28 mouse cellular contexts compared by ENCODE assay signal in genomic region chr14:55221707-55222106, GRCm38 (mm10). TPM values are rescaled to one million over a fixed set of nuclear protein-coding genes. Genes with fewer than 3 reads are reported as not detected.
"Had no signal": no experiment of that assay in that cellular context is flagged by ENCODE, and none has a peak within 500 bp of the region (broad histone marks: within the 10 kb centered on the region; RNA-seq: fewer than 3 reads in every experiment).

Gene Dhrs2 (plus strand): TSS chr14:55222007.

- H3K36me3 ChIP-seq: midbrain, embryonic 12.5 days; neural tube, embryonic 13.5 days had no signal

- H3K4me1 ChIP-seq: midbrain, embryonic 12.5 days; neural tube, embryonic 13.5 days had no signal

- H3K4me2 ChIP-seq: liver, embryonic 11.5 days; lung, embryonic 14.5 days; midbrain, embryonic 12.5 days; neural tube, embryonic 13.5 days had no signal

- ATAC-seq: intestine, postnatal 0 days; liver, postnatal 0 days; lung, postnatal 0 days; midbrain, embryonic 16.5 days had no signal

- H3K9me3 ChIP-seq: midbrain, embryonic 12.5 days; neural tube, embryonic 13.5 days had no signal

- H3K27ac ChIP-seq: kidney, postnatal 0 days; layer of hippocampus, adult 2 months; liver, embryonic 14.5 days; midbrain, embryonic 12.5 days; neural tube, embryonic 13.5 days had no signal

- DNase-seq: kidney, adult 2 months; kidney, postnatal 25 days; layer of hippocampus, adult 9-11 months; liver, postnatal 0 days; lung, embryonic 14.5 days; lung, postnatal 36 days; retina, postnatal 1 day; right cerebral cortex, postnatal 25 days; thymus, adult 18-20 months; thymus, postnatal 36 days had no signal

- H3K27me3 ChIP-seq: midbrain, embryonic 12.5 days; neural tube, embryonic 13.5 days had no signal

- H3K9ac ChIP-seq: liver, embryonic 14.5 days; liver, postnatal 0 days; lung, embryonic 14.5 days; midbrain, embryonic 12.5 days; neural tube, embryonic 13.5 days had no signal

- H3K4me3 ChIP-seq: layer of hippocampus, adult 2 months; midbrain, embryonic 12.5 days; myocyte; neural tube, embryonic 13.5 days had no signal

RNA-seq across cellular contexts. Expression of gene Dhrs2, which starts in this region (rescaled TPM):
- total RNA-seq: layer of hippocampus, adult 2 months; layer of hippocampus, postnatal 25 days; left cerebral cortex, adult 18-20 months; left cerebral cortex, postnatal 25 days; monocyte, adult 5-6 weeks; neutrophil, adult 5-6 weeks had no signal
- polyA plus RNA-seq: kidney, adult 2 months; large intestine, adult 2 months; limb, embryonic 11.5 days; liver, embryonic 11.5 days; liver, postnatal 0 days; myocyte; spleen, adult 2 months had no signal
